Mouse (Mus musculus): Measurements from ENCODE around the gene Srebf2. TPM values are rescaled to one million over a fixed set of nuclear protein-coding genes. Genes with fewer than 3 reads are reported as not detected.

Gene Srebf2
- polyA plus RNA-seq, 1 experiment from 2014 or later: 101 TPM

DNA sequence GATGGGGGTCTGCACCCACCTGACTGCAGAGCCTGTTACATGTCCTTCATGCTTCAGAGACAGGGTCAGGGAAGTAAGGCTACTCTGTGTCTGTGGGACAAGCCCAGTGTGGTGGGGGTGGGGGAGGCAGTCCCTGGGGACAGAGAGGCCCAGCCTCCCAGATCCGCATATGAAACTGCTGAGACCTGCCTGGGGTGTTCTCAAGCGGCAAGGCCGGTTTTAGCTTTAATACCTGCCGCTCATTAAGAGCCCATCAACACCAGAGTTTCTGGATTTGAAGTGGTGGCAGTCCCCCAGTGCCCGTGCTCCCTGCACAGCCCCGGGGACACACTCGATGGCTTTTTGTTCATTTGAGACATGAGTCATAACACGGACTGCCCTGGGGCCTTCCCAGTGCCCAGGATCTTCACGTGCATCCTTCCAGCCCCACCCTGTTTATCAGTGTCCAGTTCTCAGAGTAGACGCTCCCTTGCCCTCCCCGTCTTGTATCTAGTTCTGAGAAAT is 82.6 kb downstream of the Srebf2 start:
- WGBS: 44% methylated on average over 11 of the region's 11 CpGs

DNA sequence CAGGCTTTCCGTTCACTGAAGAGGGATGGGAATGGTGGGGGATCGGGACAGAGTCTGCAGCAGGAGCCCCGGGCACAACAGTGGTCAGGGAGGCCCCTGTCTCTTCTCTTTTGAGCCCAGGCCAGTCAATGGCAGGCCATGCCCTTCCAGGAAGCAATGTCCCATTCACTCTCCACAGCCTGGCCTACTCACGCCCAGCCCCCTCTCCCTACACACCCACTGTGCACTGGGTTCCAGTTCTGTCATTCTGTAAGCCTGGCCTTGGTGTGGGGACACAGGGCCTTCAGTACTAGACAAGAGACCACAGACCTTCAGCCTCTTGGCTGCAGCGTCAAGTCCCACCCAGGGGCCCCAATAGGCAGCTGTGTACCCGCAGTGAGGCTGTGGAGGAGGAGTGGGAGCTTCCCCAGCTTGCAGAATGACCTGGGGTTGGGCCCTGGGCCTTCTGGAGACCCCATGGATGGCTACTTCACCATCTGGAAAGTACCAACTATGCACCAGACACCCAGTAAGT is 83.2 kb downstream of the Srebf2 start:
- Histone ChIP-seq H3K27ac (ENCODE audit: low read depth, low read length) (peak overlapping the region; percentile 69), H3K9me3 (ENCODE audit: control insufficient read depth, low read length) (no peaks in the 10 kb centered on the region), H3K4me3 (ENCODE audit: low read depth, low read length) (no peak overlapping the region), H3K27me3 (replicated peaks; ENCODE audit: control insufficient read depth, insufficient read depth, low read length) (peaks cover 4% of the 10 kb centered on the region), H3K4me1 (replicated peaks; ENCODE audit: control insufficient read depth, insufficient read depth, low read length) (peaks cover 13% of the 10 kb centered on the region), H3K9ac (ENCODE audit: low read depth, low read length) (peak overlapping the region; percentile 56; the same call in 1 of the 2 replicates), H3K4me2 (peak overlapping the region; percentile 40), H3K36me3 (ENCODE audit: control insufficient read depth, insufficient read depth, low read length) (peaks cover 3% of the 10 kb centered on the region; the same call in 1 of the 2 replicates)
- 64% methylated on average over 6 of the region's 6 CpGs for WGBS
- DNase-seq (ENCODE audit: low spot score): no peak
- ATAC-seq (replicated peaks; ENCODE audit: low FRiP score): peak; percentile 50

More for the DNA sequence above, 82.6 kb downstream of the Srebf2 start:
- Histone ChIP-seq H3K27ac (ENCODE audit: low read depth, low read length) (peak overlapping the region; percentile 69), H3K4me3 (ENCODE audit: low read depth, low read length) (no peak overlapping the region), H3K4me2 (peak overlapping the region; percentile 40), H3K27me3 (replicated peaks; ENCODE audit: control insufficient read depth, insufficient read depth, low read length) (peaks cover 9% of the 10 kb centered on the region), H3K9ac (ENCODE audit: low read depth, low read length) (peak overlapping the region; percentile 56; the same call in 1 of the 2 replicates), H3K4me1 (replicated peaks; ENCODE audit: control insufficient read depth, insufficient read depth, low read length) (peaks cover 16% of the 10 kb centered on the region), H3K36me3 (ENCODE audit: control insufficient read depth, insufficient read depth, low read length) (peaks cover 3% of the 10 kb centered on the region; the same call in 1 of the 2 replicates), H3K9me3 (ENCODE audit: control insufficient read depth, low read length) (no peaks in the 10 kb centered on the region)
- DNase-seq (ENCODE audit: low spot score): no peak
- ATAC-seq (replicated peaks; ENCODE audit: low FRiP score): peak; percentile 91

DNA sequence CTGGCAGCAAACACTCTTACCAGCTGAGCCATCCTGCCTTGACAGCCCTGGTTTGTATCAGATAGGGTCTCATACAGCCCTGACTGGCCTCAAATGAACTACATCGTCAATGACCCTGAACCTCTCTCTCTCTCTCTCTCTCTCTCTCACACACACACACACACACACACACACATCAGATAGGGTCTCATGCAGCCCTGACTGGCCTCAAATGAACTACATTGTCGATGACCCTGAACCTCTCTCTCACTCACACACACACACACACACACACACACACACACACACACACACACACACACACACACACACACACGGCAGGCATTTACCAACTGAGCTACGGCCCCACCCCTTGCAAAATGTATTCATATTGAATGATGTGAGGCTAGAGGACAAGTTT is 84.1 kb downstream of the Srebf2 start:
- no peak overlapping the region for H3K4me3 ChIP-seq (ENCODE audit: low read depth, low read length)
- H3K9me3 ChIP-seq (ENCODE audit: control insufficient read depth, low read length): no peaks in the 10 kb centered on the region
- H3K9ac ChIP-seq (ENCODE audit: low read depth, low read length): no peak overlapping the region
- H3K4me1 ChIP-seq (replicated peaks; ENCODE audit: control insufficient read depth, insufficient read depth, low read length): peaks cover 21% of the 10 kb centered on the region
- H3K36me3 ChIP-seq (ENCODE audit: control insufficient read depth, insufficient read depth, low read length): peaks cover 3% of the 10 kb centered on the region; the same call in 1 of the 2 replicates
- 73% methylated on average over 4 of the region's 4 CpGs for WGBS
- H3K4me2 ChIP-seq: no peak overlapping the region
- DNase-seq (ENCODE audit: low spot score) (no peak), ATAC-seq (replicated peaks; ENCODE audit: low FRiP score) (no peak)
- no peaks in the 10 kb centered on the region for H3K27me3 ChIP-seq (replicated peaks; ENCODE audit: control insufficient read depth, insufficient read depth, low read length)
- no peak overlapping the region for H3K27ac ChIP-seq (ENCODE audit: low read depth, low read length)

DNA sequence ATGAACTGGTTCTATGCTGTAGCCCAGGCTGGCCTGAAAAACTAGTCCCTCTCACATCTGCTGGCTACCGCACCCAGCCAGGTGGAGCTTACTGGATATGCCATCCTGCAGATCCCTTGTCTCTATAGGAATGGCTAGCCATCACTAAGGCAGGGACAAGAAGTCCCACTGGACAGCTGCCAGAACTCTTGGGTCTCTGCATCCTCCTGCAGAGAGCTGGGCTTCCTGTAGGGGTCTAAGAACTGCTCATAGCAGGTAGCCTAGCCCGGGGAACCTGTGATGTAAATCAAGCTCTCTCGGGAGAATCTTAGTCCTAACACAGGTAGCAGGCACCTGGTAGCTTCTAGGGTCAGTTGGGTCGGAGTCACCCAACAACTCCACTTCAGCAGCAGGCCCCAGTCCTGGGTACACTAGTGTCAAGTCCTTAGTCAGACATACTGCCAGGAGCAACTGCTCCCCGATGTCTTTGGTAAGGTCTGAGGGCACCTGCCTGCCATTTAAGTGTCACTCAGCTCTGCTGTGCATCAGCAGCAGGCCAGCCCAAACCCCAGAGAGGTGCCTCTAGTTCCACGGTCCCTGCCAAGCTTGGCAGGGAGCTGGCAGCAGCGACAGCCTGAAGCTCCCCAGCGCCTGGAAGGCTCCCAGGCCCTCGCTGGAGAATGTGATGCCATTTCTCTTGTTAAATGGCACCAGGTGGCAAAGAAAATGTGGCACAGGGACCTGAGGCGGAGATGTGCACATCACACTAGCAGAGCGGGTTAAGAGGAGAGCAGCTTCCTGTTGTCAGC is 84.8 kb downstream of the Srebf2 start:
- ATAC-seq (replicated peaks; ENCODE audit: low FRiP score): no peak
- no peak for DNase-seq (ENCODE audit: low spot score)
- Histone ChIP-seq H3K4me2 (no peak overlapping the region), H3K36me3 (ENCODE audit: control insufficient read depth, insufficient read depth, low read length) (peaks cover 3% of the 10 kb centered on the region; the same call in 1 of the 2 replicates), H3K9me3 (ENCODE audit: control insufficient read depth, low read length) (no peaks in the 10 kb centered on the region), H3K4me3 (ENCODE audit: low read depth, low read length) (no peak overlapping the region), H3K9ac (ENCODE audit: low read depth, low read length) (no peak overlapping the region), H3K4me1 (replicated peaks; ENCODE audit: control insufficient read depth, insufficient read depth, low read length) (peaks cover 22% of the 10 kb centered on the region), H3K27ac (ENCODE audit: low read depth, low read length) (no peak overlapping the region), H3K27me3 (replicated peaks; ENCODE audit: control insufficient read depth, insufficient read depth, low read length) (no peaks in the 10 kb centered on the region)
- WGBS: 70% methylated on average over 11 of the region's 11 CpGs

DNA sequence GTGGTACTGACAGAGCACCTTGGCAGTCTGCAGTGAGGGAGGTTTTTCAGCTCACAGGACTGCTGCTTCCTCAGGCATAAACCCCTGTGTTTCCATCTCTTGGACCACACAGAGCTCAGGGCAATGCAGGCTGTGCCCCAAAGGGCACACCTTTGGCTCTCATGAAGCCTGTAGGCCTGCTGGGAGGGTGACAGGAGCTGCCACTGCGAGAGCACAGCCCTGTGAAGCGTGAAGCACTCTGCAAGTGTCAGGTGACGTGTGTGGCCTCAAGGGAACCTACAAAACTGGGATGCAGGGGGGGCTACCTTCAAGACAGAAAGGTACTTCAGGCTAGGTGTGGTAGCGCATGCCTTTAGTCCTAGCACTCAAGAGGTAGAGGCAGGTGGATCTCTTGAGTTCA is 85.7 kb downstream of the Srebf2 start:
- 83% methylated on average over 4 of the region's 4 CpGs for WGBS
- no peaks in the 10 kb centered on the region for H3K9me3 ChIP-seq (ENCODE audit: control insufficient read depth, low read length)
- no peak overlapping the region for H3K4me2 ChIP-seq
- ATAC-seq (replicated peaks; ENCODE audit: low FRiP score) (no peak), DNase-seq (ENCODE audit: low spot score) (no peak)
- peaks cover 3% of the 10 kb centered on the region; the same call in 1 of the 2 replicates for H3K36me3 ChIP-seq (ENCODE audit: control insufficient read depth, insufficient read depth, low read length)
- no peak overlapping the region for H3K4me3 ChIP-seq (ENCODE audit: low read depth, low read length)
- H3K4me1 ChIP-seq (replicated peaks; ENCODE audit: control insufficient read depth, insufficient read depth, low read length): peaks cover 22% of the 10 kb centered on the region
- H3K27ac ChIP-seq (ENCODE audit: low read depth, low read length): no peak overlapping the region
- H3K27me3 ChIP-seq (replicated peaks; ENCODE audit: control insufficient read depth, insufficient read depth, low read length): no peaks in the 10 kb centered on the region
- no peak overlapping the region for H3K9ac ChIP-seq (ENCODE audit: low read depth, low read length)

DNA sequence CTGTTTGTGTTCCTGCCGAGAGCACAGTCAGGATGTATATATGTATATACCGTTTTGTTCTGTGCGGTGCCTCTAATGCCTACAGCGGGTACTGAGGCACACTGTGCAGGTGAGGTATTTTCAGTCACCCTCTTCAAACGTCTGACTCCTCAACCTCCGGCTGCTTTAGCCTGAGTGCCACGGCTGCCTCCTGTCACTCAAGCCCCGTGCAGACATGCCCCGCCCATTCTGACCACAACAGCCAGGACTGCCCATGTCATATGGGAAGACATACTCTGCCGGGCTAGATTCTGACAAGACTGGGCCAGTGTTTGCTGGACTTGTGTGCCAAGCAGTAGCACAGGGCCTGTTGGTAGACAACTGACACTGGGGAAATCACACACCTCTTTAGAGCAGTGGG is 88.7 kb downstream of the Srebf2 start:
- no peak overlapping the region for H3K4me3 ChIP-seq (ENCODE audit: low read depth, low read length)
- H3K27ac ChIP-seq (ENCODE audit: low read depth, low read length): no peak overlapping the region
- 53% methylated on average over 10 of the region's 10 CpGs for WGBS
- no peak overlapping the region for H3K9ac ChIP-seq (ENCODE audit: low read depth, low read length)
- ATAC-seq (replicated peaks; ENCODE audit: low FRiP score) (peak; percentile 54; the same call in 1 of the 2 replicates), DNase-seq (ENCODE audit: low spot score) (no peak)
- H3K4me1 ChIP-seq (replicated peaks; ENCODE audit: control insufficient read depth, insufficient read depth, low read length): peaks cover 9% of the 10 kb centered on the region
- peaks cover 3% of the 10 kb centered on the region; the same call in 1 of the 2 replicates for H3K36me3 ChIP-seq (ENCODE audit: control insufficient read depth, insufficient read depth, low read length)
- no peak overlapping the region for H3K4me2 ChIP-seq
- H3K9me3 ChIP-seq (ENCODE audit: control insufficient read depth, low read length): no peaks in the 10 kb centered on the region
- H3K27me3 ChIP-seq (replicated peaks; ENCODE audit: control insufficient read depth, insufficient read depth, low read length): no peaks in the 10 kb centered on the region

DNA sequence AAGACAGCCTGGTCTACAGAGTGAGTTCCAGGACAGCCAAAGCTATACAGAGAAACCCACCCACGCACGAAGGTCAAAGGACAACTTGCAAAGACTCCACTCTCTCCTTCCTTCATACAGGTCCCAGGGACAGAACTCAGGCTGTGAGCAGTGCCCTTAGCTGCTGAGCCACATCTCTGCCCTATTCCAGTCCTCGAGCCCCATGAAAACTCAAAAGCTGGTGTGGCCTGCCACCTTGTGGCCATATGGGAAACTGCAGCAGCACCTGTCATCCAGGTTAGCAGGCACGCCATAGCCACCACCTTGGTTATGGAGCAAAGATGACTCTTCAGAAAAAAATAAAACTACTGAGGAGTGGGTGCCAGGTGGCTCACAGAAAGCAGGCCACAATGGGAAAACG is 89.6 kb downstream of the Srebf2 start:
- ATAC-seq (replicated peaks; ENCODE audit: low FRiP score): peak; percentile 38; the same call in 1 of the 2 replicates

DNA sequence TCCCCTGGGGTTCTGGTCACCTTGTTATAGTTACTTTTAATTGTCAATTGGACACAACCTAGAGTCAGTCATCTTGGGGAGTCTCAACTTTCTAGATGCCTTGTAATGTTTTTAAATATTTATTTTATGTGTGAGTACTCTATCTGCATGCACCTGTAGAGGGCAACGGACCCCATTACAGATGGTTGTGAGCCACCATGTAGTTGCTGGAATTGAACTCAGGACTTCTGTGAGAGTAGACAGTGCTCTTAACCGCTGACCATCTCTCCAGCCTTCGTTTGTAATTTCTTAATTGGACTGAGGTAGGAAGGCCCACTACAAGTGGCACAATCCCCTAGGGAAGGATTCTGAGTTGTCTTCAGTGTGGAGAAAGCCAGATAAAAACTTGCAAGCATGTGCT is 96.3 kb downstream of the Srebf2 start:
- H3K4me2 ChIP-seq: peak overlapping the region; percentile 97
- peak overlapping the region; percentile 69 for H3K4me3 ChIP-seq (ENCODE audit: low read depth, low read length)
- H3K36me3 ChIP-seq (ENCODE audit: control insufficient read depth, insufficient read depth, low read length): no peaks in the 10 kb centered on the region; the same call in 1 of the 2 replicates
- peaks cover 8% of the 10 kb centered on the region for H3K4me1 ChIP-seq (replicated peaks; ENCODE audit: control insufficient read depth, insufficient read depth, low read length)
- H3K9me3 ChIP-seq (ENCODE audit: control insufficient read depth, low read length): no peaks in the 10 kb centered on the region
- no peak overlapping the region for H3K27ac ChIP-seq (ENCODE audit: low read depth, low read length)
- WGBS: 76% methylated on average over 3 of the region's 3 CpGs
- ATAC-seq (replicated peaks; ENCODE audit: low FRiP score): no peak
- peak overlapping the region; percentile 84 for H3K9ac ChIP-seq (ENCODE audit: low read depth, low read length)
- no peak for DNase-seq (ENCODE audit: low spot score)
- no peaks in the 10 kb centered on the region for H3K27me3 ChIP-seq (replicated peaks; ENCODE audit: control insufficient read depth, insufficient read depth, low read length)

More for the DNA sequence above, 89.6 kb downstream of the Srebf2 start:
- H3K4me3 ChIP-seq (ENCODE audit: low read depth, low read length): no peak overlapping the region
- no peak overlapping the region for H3K27ac ChIP-seq (ENCODE audit: low read depth, low read length)
- H3K36me3 ChIP-seq (ENCODE audit: control insufficient read depth, insufficient read depth, low read length): peaks cover 3% of the 10 kb centered on the region; the same call in 1 of the 2 replicates
- no peaks in the 10 kb centered on the region for H3K27me3 ChIP-seq (replicated peaks; ENCODE audit: control insufficient read depth, insufficient read depth, low read length)
- H3K4me1 ChIP-seq (replicated peaks; ENCODE audit: control insufficient read depth, insufficient read depth, low read length): peaks cover 9% of the 10 kb centered on the region
- WGBS: 20% methylated on average over 5 of the region's 5 CpGs
- DNase-seq (ENCODE audit: low spot score): peak; percentile 75
- no peaks in the 10 kb centered on the region for H3K9me3 ChIP-seq (ENCODE audit: control insufficient read depth, low read length)
- no peak overlapping the region for H3K9ac ChIP-seq (ENCODE audit: low read depth, low read length)
- no peak overlapping the region for H3K4me2 ChIP-seq

Measured in liver, embryonic 11.5 days (tissue).